Mouse (Mus musculus) C2C12 (cell line): Measurements from ENCODE around the gene Dbn1. TPM values are rescaled to one million over a fixed set of nuclear protein-coding genes. Genes with fewer than 3 reads are reported as not detected.
"Not testable (repeated sequence)": the region's sequence is repeated elsewhere in the genome, so short reads cannot be mapped to it uniquely, and the experiment has no call there.

Experiments used
- H3K27me3 ChIP-seq: one replicate; pipeline ENCODE4 v1.6.1; 2011; ENCODE audit not compliant: control insufficient read depth, insufficient read depth, insufficient read length
- H3K36me3 ChIP-seq: one replicate; pipeline ENCODE4 v1.6.1; 2011; ENCODE audit not compliant: control insufficient read depth, insufficient read depth
- H3K4me3 ChIP-seq: one replicate; pipeline ENCODE4 v1.5.1; 2011; ENCODE audit warnings: mild to moderate bottlenecking, control low read depth; ENCODE audit not compliant: poor library complexity, insufficient read depth, severe bottlenecking
- H3K79me2 ChIP-seq: one replicate; pipeline ENCODE4 v1.6.1; 2011; ENCODE audit not compliant: control insufficient read depth, insufficient read depth
- H3K79me3 ChIP-seq: one replicate; pipeline ENCODE4 v1.6.1; 2011; ENCODE audit warnings: low read depth, control low read depth
- H3ac ChIP-seq: one replicate; pipeline ENCODE3; 2011; ENCODE audit warnings: low read depth; ENCODE audit not compliant: control insufficient read depth, insufficient read length
- CEBPB ChIP-seq: IDR thresholded peaks from one replicate; pipeline ENCODE4 v1.6.1; 2011; ENCODE audit warnings: low read depth, mild to moderate bottlenecking, control low read depth, moderate library complexity
- CTCF ChIP-seq: IDR thresholded peaks from one replicate; pipeline ENCODE4 v1.5.1; 2011; ENCODE audit not compliant: control insufficient read depth, insufficient read depth, insufficient read length
- FOSL1 ChIP-seq: IDR thresholded peaks from one replicate; pipeline ENCODE4 v1.8.0; 2011; ENCODE audit warnings: mild to moderate bottlenecking, low read length; ENCODE audit not compliant: poor library complexity, insufficient read depth, severe bottlenecking
- MAX ChIP-seq: IDR thresholded peaks from one replicate; pipeline ENCODE4 v1.6.1; 2011; ENCODE audit warnings: mild to moderate bottlenecking, control low read depth
- MYOD1 ChIP-seq: IDR thresholded peaks from one replicate; pipeline ENCODE4 v1.6.1; 2011; ENCODE audit warnings: low read depth; ENCODE audit not compliant: control insufficient read depth, insufficient read length
- MYOG ChIP-seq: IDR thresholded peaks from one replicate; pipeline ENCODE4 v1.6.1; 2011; ENCODE audit not compliant: control insufficient read depth, insufficient read length; ENCODE audit errors: extremely low read depth
- USF1 ChIP-seq: IDR thresholded peaks from one replicate; pipeline ENCODE4 v1.6.1; 2011; ENCODE audit warnings: low read depth, mild to moderate bottlenecking, control low read depth, moderate library complexity
- polyA plus RNA-seq: library from polyadenylated mRNA; unstranded; fragments of >200 nt; fragmentation: generic; extraction: Trizol; gene quantifications from one replicate; pipeline ENCODE4 v1.2.1, GENCODE M21; 2012; ENCODE audit warnings: missing spikeins

Dbn1 gene
- polyA plus RNA-seq, 1 experiment = 87.7 TPM

DNA sequence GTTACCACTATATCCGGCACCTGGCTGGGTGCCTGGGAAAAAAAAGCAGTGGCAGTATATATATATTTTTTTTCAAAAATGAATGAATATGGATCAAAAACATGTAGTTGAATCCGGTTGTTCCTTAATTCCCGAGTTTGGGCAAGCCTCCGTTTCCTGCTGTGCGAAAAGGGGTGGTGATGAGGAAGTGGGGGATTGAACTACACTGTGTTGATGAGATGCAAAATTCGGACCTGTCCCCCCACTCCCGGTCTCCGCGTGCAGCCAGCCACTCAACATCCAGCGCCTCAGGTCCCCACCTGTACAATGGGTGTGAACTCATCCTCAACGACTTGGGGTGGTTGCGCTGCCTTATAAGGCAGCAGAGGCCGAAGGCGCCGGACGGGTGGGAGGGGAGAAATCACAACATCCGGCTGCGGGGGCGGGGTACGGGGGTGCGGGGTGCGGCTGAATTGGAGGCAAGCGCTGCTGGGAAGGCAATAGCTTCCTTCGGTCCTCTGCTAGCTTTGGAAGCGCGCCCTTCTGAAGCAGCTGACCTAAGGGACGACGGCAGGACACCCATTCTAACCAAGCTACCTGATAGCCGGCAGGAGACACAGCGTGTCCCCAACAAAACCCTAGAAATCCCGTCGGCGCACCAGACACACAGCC, 43.5 kb downstream of the Dbn1 start:
- H3K79me3 ChIP-seq = peaks cover 36% of the 10 kb centered on the region
- TF ChIP-seq MYOD1 (no peak), CTCF (no peak), USF1 (no peak), CEBPB (no peak), MYOG (no peak), FOSL1 (no peak), MAX (no peak)
- no peaks in the 10 kb centered on the region for H3K27me3 ChIP-seq
- peaks cover 6% of the 10 kb centered on the region for H3K36me3 ChIP-seq
- peak overlapping the region; percentile 57 for H3ac ChIP-seq
- peaks cover 42% of the 10 kb centered on the region for H3K79me2 ChIP-seq
- peak overlapping the region; percentile 34 for H3K4me3 ChIP-seq

GRCm38 (mm10) chr13:55443799-55444285, 44.1 kb downstream of the Dbn1 start:
- peaks cover 33% of the 10 kb centered on the region for H3K79me3 ChIP-seq
- peaks cover 36% of the 10 kb centered on the region for H3K79me2 ChIP-seq
- no peaks in the 10 kb centered on the region for H3K27me3 ChIP-seq
- TF ChIP-seq MYOG (no peak), CEBPB (no peak), FOSL1 (no peak), MAX (no peak), CTCF (no peak)
- peak overlapping the region; percentile 34 for H3K4me3 ChIP-seq
- H3ac ChIP-seq = no peak overlapping the region
- peaks cover under 1% of the 10 kb centered on the region for H3K36me3 ChIP-seq

DNA sequence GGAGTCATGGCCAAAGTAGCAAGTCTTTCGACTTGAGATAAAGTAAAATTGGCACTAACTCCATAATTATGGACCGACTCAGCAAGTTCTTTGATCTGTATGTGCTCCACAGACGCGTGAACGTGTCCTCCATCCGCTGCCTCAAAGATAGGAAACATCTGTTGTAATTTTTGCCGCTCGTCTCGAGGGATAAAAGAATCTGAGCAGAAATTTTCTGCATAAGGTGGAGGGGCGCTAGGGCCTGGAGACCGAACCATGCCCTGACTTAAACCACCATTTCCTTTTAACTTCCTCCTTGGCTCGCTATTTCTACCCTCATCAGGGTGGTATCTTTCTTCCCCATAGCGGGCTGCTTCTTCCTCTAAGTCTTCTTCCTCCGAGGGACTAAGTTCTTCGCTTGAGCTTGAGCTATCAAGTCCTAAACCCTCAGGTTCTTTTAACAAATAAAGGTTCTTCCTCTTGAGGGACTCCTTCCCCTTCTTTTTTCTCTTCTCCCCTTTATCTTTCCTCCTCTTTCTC, 50.7 kb downstream of the Dbn1 start:
- H3K79me2 ChIP-seq = not testable (repeated sequence)

DNA sequence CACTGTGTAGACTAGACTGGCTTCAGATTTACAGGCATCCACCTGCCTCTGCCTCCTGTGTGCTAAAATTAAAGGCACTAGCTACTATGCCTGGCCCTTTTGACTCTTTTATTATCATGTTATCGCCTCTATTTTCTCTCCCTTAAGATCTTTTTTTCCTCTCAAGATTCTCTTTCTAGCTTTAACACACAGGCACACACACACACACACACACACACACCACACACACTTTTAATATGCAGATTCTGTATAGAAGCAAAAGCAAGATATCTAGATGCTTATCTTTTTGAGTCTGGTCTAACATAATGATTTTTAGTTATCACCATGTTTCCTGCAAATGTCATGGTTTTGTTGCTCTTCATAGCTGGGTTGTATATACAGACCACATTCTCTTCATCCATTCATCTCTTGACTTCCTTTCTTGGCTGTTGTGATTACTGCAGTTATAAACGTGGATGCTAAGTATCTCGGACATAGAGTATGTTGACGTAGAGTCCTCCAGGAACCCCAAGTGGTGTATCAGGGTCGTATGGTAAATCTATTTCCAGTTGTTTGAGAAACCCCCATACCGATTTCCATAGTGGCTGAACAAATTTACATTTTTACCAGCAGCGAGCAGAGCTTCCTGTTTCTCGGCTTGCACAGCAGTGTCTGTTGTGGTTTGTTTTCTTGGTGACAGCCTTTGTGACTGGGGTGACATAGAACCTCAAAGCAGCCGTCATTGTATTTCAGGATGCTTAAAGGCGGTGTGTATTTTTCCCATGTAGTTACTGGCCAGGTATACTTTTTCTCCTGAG, 55.8 kb downstream of the Dbn1 start:
- TF ChIP-seq CTCF (no peak), FOSL1 (no peak), CEBPB (no peak), MAX (no peak), MYOD1 (no peak), USF1 (no peak), MYOG (no peak)
- H3K79me3 ChIP-seq = no peaks in the 10 kb centered on the region
- no peak overlapping the region for H3K4me3 ChIP-seq
- H3K27me3 ChIP-seq = no peaks in the 10 kb centered on the region
- no peak overlapping the region for H3ac ChIP-seq
- H3K79me2 ChIP-seq = no peaks in the 10 kb centered on the region
- no peaks in the 10 kb centered on the region for H3K36me3 ChIP-seq

More for the DNA sequence above, 50.7 kb downstream of the Dbn1 start:
- not testable (repeated sequence) for H3K27me3 ChIP-seq, H3ac ChIP-seq, H3K36me3 ChIP-seq, H3K4me3 ChIP-seq, H3K79me3 ChIP-seq

- H3K79me3 ChIP-seq = no peaks in the 10 kb centered on the region
- TF ChIP-seq FOSL1 (no peak), MYOD1 (no peak), CEBPB (no peak), MAX (no peak), CTCF (no peak), USF1 (no peak), MYOG (no peak)
- H3K79me2 ChIP-seq = no peaks in the 10 kb centered on the region
- peaks cover 4% of the 10 kb centered on the region for H3K27me3 ChIP-seq
- no peak overlapping the region for H3ac ChIP-seq
- no peaks in the 10 kb centered on the region for H3K36me3 ChIP-seq
- H3K4me3 ChIP-seq = no peak overlapping the region
Observed at GRCm38 (mm10) chr13:55430566-55430965, 57.3 kb downstream of the Dbn1 start.
